Mouse (Mus musculus) ES-Bruce4 (cell line): ENCODE data around the gene Olfr323.

ENCODE experiments used
- CTCF ChIP-seq: IDR thresholded peaks from one replicate; pipeline ENCODE4 v1.8.1; 2011; ENCODE audit warnings: low read depth, low read length
- POLR2A ChIP-seq: IDR thresholded peaks from one replicate; pipeline ENCODE4 v1.8.1; 2011; ENCODE audit warnings: low read length; ENCODE audit not compliant: insufficient read depth

DNA sequence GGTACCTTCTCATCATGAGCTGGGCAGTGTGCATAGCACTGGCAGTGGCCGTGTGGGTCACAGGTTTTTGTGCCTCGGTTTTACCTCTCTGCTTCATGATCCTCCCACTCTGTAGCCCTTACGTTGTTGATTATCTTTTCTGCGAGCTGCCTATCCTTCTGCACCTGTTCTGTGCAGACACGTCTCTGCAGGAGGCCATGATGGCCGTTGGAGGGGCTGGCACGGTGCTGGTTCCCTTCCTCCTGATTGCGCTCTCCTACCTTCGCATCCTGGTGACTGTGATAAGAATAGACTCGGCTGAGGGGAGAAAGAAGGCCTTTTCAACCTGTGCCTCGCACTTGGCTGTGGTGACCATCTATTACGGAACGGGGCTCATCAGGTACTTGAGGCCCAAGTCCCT lies 32.5 kb downstream of the Olfr323 start:
- TF ChIP-seq POLR2A (no peak), CTCF (no peak)
